Mouse (Mus musculus): ENCODE measurements around the gene Tmem200a. TPM values are rescaled to one million over a fixed set of nuclear protein-coding genes. Genes with fewer than 3 reads are reported as not detected.

Tmem200a gene
- polyA plus RNA-seq, 1 experiment, result 6.0 TPM

DNA sequence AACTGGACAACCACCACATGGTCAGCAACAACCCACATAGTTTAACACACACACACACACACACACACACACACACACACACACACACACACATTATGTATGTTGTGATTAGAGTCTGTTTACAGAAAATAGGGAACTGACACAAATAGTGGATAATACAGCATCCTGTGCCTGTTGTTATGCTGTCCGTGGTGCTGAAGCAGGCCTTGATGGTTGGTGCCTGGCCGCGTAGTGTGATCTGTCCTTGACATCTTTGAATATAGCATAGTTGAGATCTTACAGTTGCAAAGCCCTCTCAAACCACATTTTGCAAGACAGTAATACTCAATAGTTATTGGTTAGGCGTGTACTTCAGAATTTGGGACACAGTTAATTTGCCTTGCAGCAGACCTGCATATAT is 3.2 kb upstream of the Tmem200a start:
- no peak overlapping the region for H3K4me3 ChIP-seq (ENCODE audit: low read depth, low read length)
- peaks cover 9% of the 10 kb centered on the region; the same call in 1 of the 2 replicates for H3K27me3 ChIP-seq (ENCODE audit: control insufficient read depth, insufficient read depth, low read length, poor library complexity, severe bottlenecking)
- no peak overlapping the region for H3K9ac ChIP-seq (ENCODE audit: low read depth, poor library complexity, severe bottlenecking)
- no peaks in the 10 kb centered on the region for H3K36me3 ChIP-seq (ENCODE audit: control insufficient read depth, insufficient read depth, low read length, poor library complexity, severe bottlenecking)
- H3K27ac ChIP-seq (ENCODE audit: insufficient read depth, low read length), result no peak overlapping the region
- H3K9me3 ChIP-seq (replicated peaks; ENCODE audit: control insufficient read depth, insufficient read depth, low read length, poor library complexity, severe bottlenecking), result no peaks in the 10 kb centered on the region
- TF ChIP-seq EP300 (IDR thresholded peaks at IDR 0.05; ENCODE audit: insufficient read depth, low read depth, low read length) (no peak), POLR2A (IDR thresholded peaks at IDR 0.05; ENCODE audit: insufficient read depth, low read length) (no peak), CTCF (IDR thresholded peaks at IDR 0.05; ENCODE audit: low read depth, low read length) (no peak)
- no peaks in the 10 kb centered on the region for H3K4me1 ChIP-seq (ENCODE audit: control insufficient read depth, insufficient read depth, low read length)

DNA sequence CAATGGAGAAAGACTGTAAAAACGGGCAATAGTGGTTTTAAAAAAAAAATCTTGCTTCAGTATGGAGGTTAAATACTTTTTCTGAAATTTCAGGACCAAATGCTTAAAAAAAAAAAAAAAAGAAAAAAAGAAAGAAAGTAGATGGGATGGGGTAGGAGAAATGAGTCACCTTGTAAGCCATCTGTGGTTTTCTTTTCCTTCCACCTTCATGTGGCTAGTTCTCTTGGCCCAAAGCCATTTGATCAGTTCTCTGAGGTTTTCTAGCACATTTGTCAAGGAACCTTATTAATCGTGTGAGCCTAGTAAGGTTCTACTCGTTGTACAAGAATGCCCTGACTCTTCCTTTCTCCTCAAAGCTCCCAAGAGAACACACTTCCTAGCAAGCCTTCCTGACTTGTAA is 826 bp upstream of the Tmem200a start:
- H3K27ac ChIP-seq (ENCODE audit: insufficient read depth, low read length), result no peak overlapping the region
- TF ChIP-seq POLR2A (IDR thresholded peaks at IDR 0.05; ENCODE audit: insufficient read depth, low read length) (no peak), CTCF (IDR thresholded peaks at IDR 0.05; ENCODE audit: low read depth, low read length) (no peak), EP300 (IDR thresholded peaks at IDR 0.05; ENCODE audit: insufficient read depth, low read depth, low read length) (no peak)
- no peaks in the 10 kb centered on the region for H3K36me3 ChIP-seq (ENCODE audit: control insufficient read depth, insufficient read depth, low read length, poor library complexity, severe bottlenecking)
- peaks cover 11% of the 10 kb centered on the region for H3K27me3 ChIP-seq (ENCODE audit: control insufficient read depth, insufficient read depth, low read length, poor library complexity, severe bottlenecking)
- no peaks in the 10 kb centered on the region for H3K9me3 ChIP-seq (replicated peaks; ENCODE audit: control insufficient read depth, insufficient read depth, low read length, poor library complexity, severe bottlenecking)
- no peak overlapping the region for H3K4me3 ChIP-seq (ENCODE audit: low read depth, low read length)
- H3K9ac ChIP-seq (ENCODE audit: low read depth, poor library complexity, severe bottlenecking), result no peak overlapping the region
- H3K4me1 ChIP-seq (ENCODE audit: control insufficient read depth, insufficient read depth, low read length), result no peaks in the 10 kb centered on the region

DNA sequence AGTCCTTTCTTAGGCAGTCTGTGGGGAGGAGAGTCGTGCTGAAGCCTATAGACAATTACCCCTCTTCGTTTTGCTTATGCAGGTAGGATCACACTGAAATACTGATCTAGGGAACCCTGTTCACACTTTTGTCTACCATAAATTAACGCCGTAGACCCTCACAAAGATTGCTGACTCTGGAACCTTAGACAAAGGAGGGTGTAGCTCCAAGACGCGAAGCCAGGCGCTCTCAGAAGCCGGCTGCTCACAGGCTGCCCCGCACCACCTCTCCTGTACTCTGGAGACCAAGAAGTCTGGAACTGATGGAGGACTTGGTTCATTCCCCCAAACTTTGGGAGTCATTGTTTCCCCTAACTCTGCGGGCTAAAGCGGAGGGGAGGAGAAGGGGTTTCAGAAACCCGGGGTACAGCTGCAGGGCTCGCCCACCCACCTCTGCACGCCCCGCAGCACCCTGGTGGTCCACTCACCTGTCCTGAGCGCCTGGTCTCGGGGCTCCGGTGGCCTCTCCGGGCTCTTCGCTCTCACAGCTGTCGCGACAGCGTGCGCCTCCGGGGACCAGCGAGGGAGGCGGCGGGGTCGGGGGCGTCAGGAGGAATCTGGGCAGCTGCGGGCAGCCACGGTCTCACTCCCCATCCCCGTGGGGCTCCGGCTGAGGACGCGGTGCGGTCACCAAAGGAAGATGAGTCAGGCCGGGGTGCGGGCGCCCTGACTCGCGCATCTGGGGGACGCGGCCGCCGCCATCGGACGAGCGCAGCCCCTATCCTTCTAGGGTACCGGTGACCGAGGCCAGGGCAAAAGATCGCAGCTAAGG is 976 bp downstream of the Tmem200a start, which contains the start of gene Gm9767:
Gene Gm9767 (plus strand): TSS at position 585 of the 811 bp plus-strand sequence.
- Histone ChIP-seq H3K4me3 (ENCODE audit: low read depth, low read length) (peak within 1 kb of the TSS; percentile 72), H3K27me3 (ENCODE audit: control insufficient read depth, insufficient read depth, low read length, poor library complexity, severe bottlenecking) (peaks cover 11% of the 10 kb centered on the region), H3K27ac (ENCODE audit: insufficient read depth, low read length) (no peak within 1 kb of the TSS), H3K9ac (ENCODE audit: low read depth, poor library complexity, severe bottlenecking) (peak within 1 kb of the TSS; percentile 51), H3K4me1 (ENCODE audit: control insufficient read depth, insufficient read depth, low read length) (no peaks in the 10 kb centered on the region), H3K36me3 (ENCODE audit: control insufficient read depth, insufficient read depth, low read length, poor library complexity, severe bottlenecking) (no peaks in the 10 kb centered on the region), H3K9me3 (replicated peaks; ENCODE audit: control insufficient read depth, insufficient read depth, low read length, poor library complexity, severe bottlenecking) (no peaks in the 10 kb centered on the region)
- no peak for TF ChIP-seq CTCF (IDR thresholded peaks at IDR 0.05; ENCODE audit: low read depth, low read length)
- no peak for TF ChIP-seq EP300 (IDR thresholded peaks at IDR 0.05; ENCODE audit: insufficient read depth, low read depth, low read length)
- TF ChIP-seq POLR2A (IDR thresholded peaks at IDR 0.05; ENCODE audit: insufficient read depth, low read length), result no peak

DNA sequence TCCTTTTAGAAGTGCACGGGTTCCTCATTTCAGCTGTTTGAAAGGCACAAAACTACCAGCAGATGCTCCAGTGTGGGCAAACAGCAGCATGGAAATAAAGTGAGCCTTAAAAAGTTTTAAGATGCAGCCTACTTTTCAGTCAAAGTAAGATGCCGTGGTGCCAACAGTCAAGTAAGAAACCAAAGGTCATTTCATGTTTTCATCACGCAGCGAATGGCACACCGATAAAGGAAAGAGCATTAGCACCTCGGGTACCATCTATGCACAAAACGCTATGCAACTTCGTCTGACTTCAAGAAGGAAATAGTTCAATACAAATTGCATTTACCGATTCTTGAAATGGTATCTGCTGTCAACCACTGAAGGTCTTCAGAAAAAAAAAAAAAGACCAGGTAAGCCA is 1.9 kb downstream of the Tmem200a start:
- Histone ChIP-seq H3K9me3 (replicated peaks; ENCODE audit: control insufficient read depth, insufficient read depth, low read length, poor library complexity, severe bottlenecking) (no peaks in the 10 kb centered on the region), H3K4me1 (ENCODE audit: control insufficient read depth, insufficient read depth, low read length) (no peaks in the 10 kb centered on the region), H3K4me3 (ENCODE audit: low read depth, low read length) (no peak overlapping the region), H3K27me3 (ENCODE audit: control insufficient read depth, insufficient read depth, low read length, poor library complexity, severe bottlenecking) (peaks cover 11% of the 10 kb centered on the region), H3K27ac (ENCODE audit: insufficient read depth, low read length) (no peak overlapping the region), H3K9ac (ENCODE audit: low read depth, poor library complexity, severe bottlenecking) (no peak overlapping the region), H3K36me3 (ENCODE audit: control insufficient read depth, insufficient read depth, low read length, poor library complexity, severe bottlenecking) (no peaks in the 10 kb centered on the region)
- TF ChIP-seq CTCF (IDR thresholded peaks at IDR 0.05; ENCODE audit: low read depth, low read length) (no peak), EP300 (IDR thresholded peaks at IDR 0.05; ENCODE audit: insufficient read depth, low read depth, low read length) (no peak), POLR2A (IDR thresholded peaks at IDR 0.05; ENCODE audit: insufficient read depth, low read length) (no peak)

DNA sequence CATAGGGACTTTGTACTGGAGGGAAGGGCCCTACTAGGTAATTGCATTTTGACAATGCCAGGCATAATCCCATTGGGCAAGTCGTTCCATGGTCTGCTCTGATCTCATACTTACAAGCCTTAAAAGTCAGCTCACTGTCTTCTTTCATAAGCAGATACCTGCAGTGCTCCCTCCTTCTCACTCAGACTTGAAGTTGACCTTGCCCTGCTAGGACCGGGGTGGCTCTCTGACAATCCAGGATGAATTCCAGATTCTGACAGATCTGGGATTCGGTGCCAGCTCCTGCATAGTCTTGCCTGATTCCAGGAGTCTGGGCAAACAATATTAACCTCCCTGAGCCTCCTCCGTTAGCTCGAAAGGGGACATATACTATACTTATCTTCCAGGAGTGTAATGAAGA is 6.9 kb downstream of the Tmem200a start:
- H3K9me3 ChIP-seq (replicated peaks; ENCODE audit: control insufficient read depth, insufficient read depth, low read length, poor library complexity, severe bottlenecking), result no peaks in the 10 kb centered on the region
- H3K27me3 ChIP-seq (ENCODE audit: control insufficient read depth, insufficient read depth, low read length, poor library complexity, severe bottlenecking), result peaks cover 3% of the 10 kb centered on the region; the same call in 1 of the 2 replicates
- no peaks in the 10 kb centered on the region for H3K4me1 ChIP-seq (ENCODE audit: control insufficient read depth, insufficient read depth, low read length)
- H3K27ac ChIP-seq (ENCODE audit: insufficient read depth, low read length), result no peak overlapping the region
- no peaks in the 10 kb centered on the region for H3K36me3 ChIP-seq (ENCODE audit: control insufficient read depth, insufficient read depth, low read length, poor library complexity, severe bottlenecking)
- no peak overlapping the region for H3K4me3 ChIP-seq (ENCODE audit: low read depth, low read length)
- TF ChIP-seq POLR2A (IDR thresholded peaks at IDR 0.05; ENCODE audit: insufficient read depth, low read length) (no peak), EP300 (IDR thresholded peaks at IDR 0.05; ENCODE audit: insufficient read depth, low read depth, low read length) (no peak), CTCF (IDR thresholded peaks at IDR 0.05; ENCODE audit: low read depth, low read length) (no peak)
- H3K9ac ChIP-seq (ENCODE audit: low read depth, poor library complexity, severe bottlenecking), result no peak overlapping the region

DNA sequence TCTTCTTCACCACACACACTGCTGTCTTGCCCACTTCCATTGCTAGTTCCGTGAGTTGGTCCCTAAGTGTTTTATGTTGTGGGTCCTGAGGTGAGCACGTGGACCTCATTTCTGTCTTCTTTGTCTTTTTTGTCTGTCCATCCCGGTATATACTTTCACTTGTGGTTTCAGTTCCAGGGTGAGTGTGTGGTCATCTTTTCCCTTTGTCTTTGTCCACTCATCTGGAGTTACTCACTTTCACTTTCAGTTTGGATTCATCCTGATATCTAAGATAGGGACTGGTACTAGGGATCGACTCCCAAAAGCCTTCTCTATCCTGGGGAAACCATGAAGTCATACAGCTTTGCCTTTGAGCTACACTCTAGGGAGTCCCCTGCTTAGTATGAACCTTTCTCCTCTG is 15.8 kb downstream of the Tmem200a start:
- Histone ChIP-seq H3K36me3 (ENCODE audit: control insufficient read depth, insufficient read depth, low read length, poor library complexity, severe bottlenecking) (no peaks in the 10 kb centered on the region), H3K4me3 (ENCODE audit: low read depth, low read length) (no peak overlapping the region), H3K27ac (ENCODE audit: insufficient read depth, low read length) (no peak overlapping the region), H3K27me3 (ENCODE audit: control insufficient read depth, insufficient read depth, low read length, poor library complexity, severe bottlenecking) (no peaks in the 10 kb centered on the region), H3K9ac (ENCODE audit: low read depth, poor library complexity, severe bottlenecking) (no peak overlapping the region), H3K9me3 (replicated peaks; ENCODE audit: control insufficient read depth, insufficient read depth, low read length, poor library complexity, severe bottlenecking) (no peaks in the 10 kb centered on the region), H3K4me1 (ENCODE audit: control insufficient read depth, insufficient read depth, low read length) (no peaks in the 10 kb centered on the region)
- no peak for TF ChIP-seq CTCF (IDR thresholded peaks at IDR 0.05; ENCODE audit: low read depth, low read length)
- TF ChIP-seq EP300 (IDR thresholded peaks at IDR 0.05; ENCODE audit: insufficient read depth, low read depth, low read length), result no peak
- no peak for TF ChIP-seq POLR2A (IDR thresholded peaks at IDR 0.05; ENCODE audit: insufficient read depth, low read length)
